Mouse (Mus musculus): ENCODE data around the gene Cyp4f18. TPM values are rescaled to one million over a fixed set of nuclear protein-coding genes. Genes with fewer than 3 reads are reported as not detected.

Cyp4f18 gene
- total and polyA plus RNA-seq, 3 experiments: 0.08 TPM; not detected in 2

GRCm38 (mm10) chr8:71967261-71967660 lies 42.2 kb downstream of the Cyp4f18 start:
- Histone ChIP-seq H3K4me1 (ENCODE audit: control insufficient read depth in 1 of 2, insufficient read depth in 2 of 2, low read length in 2 of 2) (no peaks in the 10 kb centered on the region), H3K79me2 (ENCODE audit: control insufficient read depth, insufficient read depth, low read length, poor library complexity) (peaks cover 11% of the 10 kb centered on the region; the same call in 1 of the 2 replicates), H3K9me3 (replicated peaks; ENCODE audit: insufficient read depth, low read length) (no peaks in the 10 kb centered on the region), H3K9ac (ENCODE audit: control insufficient read depth, low read depth, low read length, poor library complexity, severe bottlenecking) (no peak overlapping the region), H3K4me3 (ENCODE audit: control insufficient read depth in 1 of 2, insufficient read depth in 1 of 2, low read depth in 2 of 2, low read length in 2 of 2) (no peak overlapping the region), H3K27ac (ENCODE audit: control insufficient read depth, low read depth, low read length) (no peak overlapping the region), H3K27me3 (ENCODE audit: control insufficient read depth in 1 of 2, insufficient read depth in 2 of 2, low read length in 2 of 2) (no peaks in the 10 kb centered on the region), H3K36me3 (ENCODE audit: control insufficient read depth in 1 of 2, insufficient read depth in 2 of 2, low read length in 2 of 2) (peaks cover 0 to 49% of the 10 kb centered on the region in 2 experiments; a peak in 2 of 4 replicates)
- no peak for TF ChIP-seq HCFC1 (IDR thresholded peaks at IDR 0.05; ENCODE audit: low read depth, low read length)
- TF ChIP-seq USF1 (IDR thresholded peaks at IDR 0.05; ENCODE audit: low read depth, low read length): no peak
- no peak for TF ChIP-seq MAZ (IDR thresholded peaks at IDR 0.05; ENCODE audit: low read depth, low read length)
- TF ChIP-seq ETS1 (IDR thresholded peaks at IDR 0.05; ENCODE audit: low read depth, low read length): no peak
- no peak for DNase-seq (ENCODE audit: low read depth, low spot score)

GRCm38 (mm10) chr8:71966411-71966810 lies 43.0 kb downstream of the Cyp4f18 start:
- no peaks in the 10 kb centered on the region for H3K9me3 ChIP-seq (replicated peaks; ENCODE audit: insufficient read depth, low read length)
- no peaks in the 10 kb centered on the region for H3K4me1 ChIP-seq (ENCODE audit: control insufficient read depth in 1 of 2, insufficient read depth in 2 of 2, low read length in 2 of 2)
- H3K36me3 ChIP-seq (ENCODE audit: control insufficient read depth in 1 of 2, insufficient read depth in 2 of 2, low read length in 2 of 2): peaks cover 0 to 51% of the 10 kb centered on the region in 2 experiments; a peak in 2 of 4 replicates
- peak; percentile 53 for DNase-seq (ENCODE audit: low read depth, low spot score)
- H3K27me3 ChIP-seq (ENCODE audit: control insufficient read depth in 1 of 2, insufficient read depth in 2 of 2, low read length in 2 of 2): no peaks in the 10 kb centered on the region
- H3K79me2 ChIP-seq (ENCODE audit: control insufficient read depth, insufficient read depth, low read length, poor library complexity): peaks cover 19% of the 10 kb centered on the region; the same call in 1 of the 2 replicates
- no peak overlapping the region for H3K4me3 ChIP-seq (ENCODE audit: control insufficient read depth in 1 of 2, insufficient read depth in 1 of 2, low read depth in 2 of 2, low read length in 2 of 2)
- TF ChIP-seq CTCF (IDR thresholded peaks at IDR 0.05 in 2 of 3, conservative IDR thresholded peaks at IDR 0.05 in 1 of 3; ENCODE audit: control insufficient read depth in 1 of 3, insufficient read depth in 1 of 3, low read depth in 2 of 3, low read length in 3 of 3, poor library complexity in 1 of 3, severe bottlenecking in 1 of 3): peak; percentile 36 to 48 (median 42); a peak in 5 of 6 replicates
- no peak for TF ChIP-seq GABPA (IDR thresholded peaks at IDR 0.05; ENCODE audit: low read depth, low read length)
- TF ChIP-seq CHD2 (IDR thresholded peaks at IDR 0.05; ENCODE audit: low read length): no peak
- peak; percentile 41 for TF ChIP-seq RAD21 (IDR thresholded peaks at IDR 0.05; ENCODE audit: low read depth, low read length)
- TF ChIP-seq SMC3 (IDR thresholded peaks at IDR 0.05; ENCODE audit: low read depth, low read length): peak; percentile 41
- no peak for TF ChIP-seq MYB (IDR thresholded peaks at IDR 0.05; ENCODE audit: low read depth, low read length)
- TF ChIP-seq MAX (IDR thresholded peaks at IDR 0.05; ENCODE audit: low read length): no peak
- H3K9ac ChIP-seq (ENCODE audit: control insufficient read depth, low read depth, low read length, poor library complexity, severe bottlenecking): no peak overlapping the region
- no peak overlapping the region for H3K27ac ChIP-seq (ENCODE audit: control insufficient read depth, low read depth, low read length)

GRCm38 (mm10) chr8:71965166-71965565 lies 44.3 kb downstream of the Cyp4f18 start:
- H3K27me3 ChIP-seq (ENCODE audit: control insufficient read depth in 1 of 2, insufficient read depth in 2 of 2, low read length in 2 of 2): no peaks in the 10 kb centered on the region
- no peak overlapping the region for H3K27ac ChIP-seq (ENCODE audit: control insufficient read depth, low read depth, low read length)
- peaks cover 30% of the 10 kb centered on the region for H3K79me2 ChIP-seq (ENCODE audit: control insufficient read depth, insufficient read depth, low read length, poor library complexity)
- no peak overlapping the region for H3K4me3 ChIP-seq (ENCODE audit: control insufficient read depth in 1 of 2, insufficient read depth in 1 of 2, low read depth in 2 of 2, low read length in 2 of 2)
- DNase-seq (ENCODE audit: low read depth, low spot score): no peak
- peaks cover 0 to 54% of the 10 kb centered on the region in 2 experiments; a peak in 2 of 4 replicates for H3K36me3 ChIP-seq (ENCODE audit: control insufficient read depth in 1 of 2, insufficient read depth in 2 of 2, low read length in 2 of 2)
- no peak overlapping the region for H3K9ac ChIP-seq (ENCODE audit: control insufficient read depth, low read depth, low read length, poor library complexity, severe bottlenecking)
- no peaks in the 10 kb centered on the region for H3K9me3 ChIP-seq (replicated peaks; ENCODE audit: insufficient read depth, low read length)
- TF ChIP-seq RAD21 (IDR thresholded peaks at IDR 0.05; ENCODE audit: low read depth, low read length): no peak
- TF ChIP-seq GABPA (IDR thresholded peaks at IDR 0.05; ENCODE audit: low read depth, low read length): no peak
- no peak for TF ChIP-seq NELFE (IDR thresholded peaks at IDR 0.05; ENCODE audit: low read depth, low read length)
- no peak for TF ChIP-seq GATA1 (IDR thresholded peaks at IDR 0.05; ENCODE audit: low read depth, low read length)
- TF ChIP-seq SMC3 (IDR thresholded peaks at IDR 0.05; ENCODE audit: low read depth, low read length): no peak
- TF ChIP-seq MXI1 (IDR thresholded peaks at IDR 0.05; ENCODE audit: low read depth, low read length): no peak
- no peak for TF ChIP-seq TAL1 (IDR thresholded peaks at IDR 0.05; ENCODE audit: low read length)
- no peak for TF ChIP-seq ZKSCAN1 (IDR thresholded peaks at IDR 0.05; ENCODE audit: low read depth, low read length)
- no peak for TF ChIP-seq NRF1 (IDR thresholded peaks at IDR 0.05; ENCODE audit: insufficient read depth, low read depth, low read length, poor library complexity, severe bottlenecking)
- H3K4me1 ChIP-seq (ENCODE audit: control insufficient read depth in 1 of 2, insufficient read depth in 2 of 2, low read length in 2 of 2): no peaks in the 10 kb centered on the region; a peak in 1 of 4 replicates

All from MEL (cell line).